Mouse (Mus musculus) hindbrain, postnatal 0 days (tissue): ENCODE results near the gene Rsbn1l. TPM values are rescaled to one million over a fixed set of nuclear protein-coding genes. Genes with fewer than 3 reads are reported as not detected.
A peak's percentile ranks its signal among the peaks of the same experiment; 100 is the strongest.

Source experiments
- ATAC-seq: fragments of 200-750 bp; cut with Nextera tagmentation; 2 replicates; pipeline ENCODE4 v1.8.0; 2017; ENCODE audit warnings: mild to moderate bottlenecking, moderate TSS enrichment, moderate library complexity
- DNase-seq: peaks from one replicate; pipeline ENCODE4 v3.0.0-alpha.2; 2015; ENCODE audit warnings: low spot score
- H3K27ac ChIP-seq: fragments of 300-500 bp; sonication (generic); 2 replicates; pipeline ENCODE4 v1.5.1; 2014; ENCODE audit warnings: mild to moderate bottlenecking
- H3K27me3 ChIP-seq: fragments of 300-500 bp; sonication (generic); 2 replicates; pipeline ENCODE4 v1.6.1; 2014; ENCODE audit warnings: low read length, mixed read lengths; ENCODE audit not compliant: insufficient read depth
- H3K36me3 ChIP-seq: fragments of 300-500 bp; sonication (generic); 2 replicates; pipeline ENCODE4 v1.6.1; 2014; ENCODE audit warnings: low read length, mixed read lengths; ENCODE audit not compliant: insufficient read depth
- H3K4me1 ChIP-seq: fragments of 300-500 bp; sonication (generic); 2 replicates; pipeline ENCODE4 v1.6.1; 2014; ENCODE audit warnings: antibody characterized with exemption, low read length, mixed read lengths; ENCODE audit not compliant: insufficient read depth
- H3K4me2 ChIP-seq: fragments of 300-500 bp; sonication (generic); 2 replicates; pipeline ENCODE4 v1.6.1; 2014; ENCODE audit warnings: low read depth, mild to moderate bottlenecking, low read length, moderate library complexity, mixed read lengths
- H3K4me3 ChIP-seq: fragments of 300-500 bp; sonication (generic); 2 replicates; pipeline ENCODE4 v1.5.1; 2014; ENCODE audit warnings: low read length
- H3K9ac ChIP-seq: fragments of 300-500 bp; sonication (generic); replicated peaks from 2 replicates; pipeline ENCODE4 v1.6.1; 2014; ENCODE audit warnings: mild to moderate bottlenecking, low read length, moderate library complexity, mixed read lengths
- H3K9me3 ChIP-seq: fragments of 300-500 bp; sonication (generic); 2 replicates; pipeline ENCODE4 v1.6.1; 2016; ENCODE audit warnings: low read length, mixed read lengths
- CTCF ChIP-seq: IDR thresholded peaks from 2 replicates; pipeline ENCODE4 v1.5.1; 2016; ENCODE audit warnings: antibody characterized with exemption, control low read depth, low read depth
- WGBS: fragments of 180-500 bp; shearing (Covaris S2); extraction: QIAGEN DNeasy Blood & Tissue Kit; methylation state at CpG from one replicate; pipeline ENCODE4 v1.1.7; 2014; 5-methylcytosine and 5-hydroxymethylcytosine counted together
- polyA plus RNA-seq: library from polyadenylated mRNA; unstranded; fragments of >200 nt; fragmentation: Nextera tagmentation; extraction: Ambion mirVana; gene quantifications from 2 replicates; pipeline ENCODE4 v1.2.1, GENCODE M21; 2015
- total RNA-seq: library from RNA; depleted of rRNA; stranded (reverse); fragments of >200 nt; gene quantifications from 2 replicates; pipeline ENCODE4 v1.2.3, GENCODE M21; 2014

The Rsbn1l gene
- total and polyA plus RNA-seq, 2 experiments from 2014 or later = 3.7 to 4.5 TPM

- 82% methylated on average over 4 of the region's 4 CpGs for WGBS
- Histone ChIP-seq H3K9ac (no peak overlapping the region), H3K4me1 (peaks cover 10% of the 10 kb centered on the region), H3K4me2 (peak overlapping the region; percentile 89), H3K27ac (no peak overlapping the region), H3K9me3 (no peaks in the 10 kb centered on the region), H3K36me3 (no peaks in the 10 kb centered on the region), H3K27me3 (no peaks in the 10 kb centered on the region), H3K4me3 (no peak overlapping the region)
- ATAC-seq (no peak), DNase-seq (no peak)
- TF ChIP-seq CTCF = no peak
Observed at GRCm38 (mm10) chr5:20884036-20884620, 72.1 kb downstream of the Rsbn1l start.

GRCm38 (mm10) chr5:20881915-20882800, 74.0 kb downstream of the Rsbn1l start, which contains the start of the genes Phtf2 and Tmem60:
Phtf2 (minus strand) TSS chr5:20882124.
Tmem60 (plus strand) TSS chr5:20882191.
- Histone ChIP-seq H3K4me3 (peak within 1 kb of the TSS; percentile 83), H3K36me3 (no peaks in the 10 kb centered on the region), H3K9ac (peak within 1 kb of the TSS; percentile 74), H3K27me3 (no peaks in the 10 kb centered on the region), H3K27ac (peak within 1 kb of the TSS; percentile 94), H3K9me3 (no peaks in the 10 kb centered on the region), H3K4me1 (peaks cover 10% of the 10 kb centered on the region), H3K4me2 (peak within 1 kb of the TSS; percentile 89)
- DNase-seq (peak; percentile 99), ATAC-seq (peak; percentile 99)
- no peak for TF ChIP-seq CTCF
- 2% methylated on average over 69 of the region's 94 CpGs for WGBS

- WGBS = 2% methylated on average over 48 of the region's 64 CpGs
- Histone ChIP-seq H3K4me3 (peak overlapping the region; percentile 83), H3K9me3 (no peaks in the 10 kb centered on the region), H3K9ac (peak overlapping the region; percentile 74), H3K4me1 (peaks cover 10% of the 10 kb centered on the region), H3K4me2 (peak overlapping the region; percentile 63), H3K36me3 (no peaks in the 10 kb centered on the region), H3K27me3 (no peaks in the 10 kb centered on the region), H3K27ac (peak overlapping the region; percentile 94)
- peak; percentile 15; the same call in 1 of the 2 replicates for TF ChIP-seq CTCF
- DNase-seq = peak; percentile 72
- no peak for ATAC-seq
Observed at GRCm38 (mm10) chr5:20880797-20881775, 75.1 kb downstream of the Rsbn1l start.

DNA sequence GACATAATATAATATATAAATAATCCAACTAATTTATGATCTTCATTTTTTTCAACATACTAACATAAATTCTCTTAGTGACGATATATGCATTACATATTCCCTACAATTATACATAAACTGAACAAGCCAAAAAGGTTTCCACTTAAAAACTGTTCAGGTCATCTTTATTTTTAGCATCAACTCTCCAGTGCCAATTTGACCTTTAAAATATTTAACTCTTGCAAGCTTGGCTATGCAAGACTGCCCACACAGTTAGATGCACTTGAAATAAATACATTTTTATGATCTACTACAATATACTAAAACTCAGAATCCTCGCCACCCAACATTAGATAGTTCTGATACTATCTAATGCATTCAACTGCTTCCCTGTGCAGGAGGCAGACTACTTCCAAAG, 75.8 kb downstream of the Rsbn1l start:
- H3K9ac ChIP-seq = no peak overlapping the region
- TF ChIP-seq CTCF = no peak
- H3K9me3 ChIP-seq = no peaks in the 10 kb centered on the region
- H3K27me3 ChIP-seq = no peaks in the 10 kb centered on the region
- 80% methylated on average over 2 of the region's 2 CpGs for WGBS
- H3K4me2 ChIP-seq = peak overlapping the region; percentile 63
- DNase-seq (no peak), ATAC-seq (no peak)
- no peaks in the 10 kb centered on the region for H3K36me3 ChIP-seq
- H3K27ac ChIP-seq = no peak overlapping the region
- H3K4me3 ChIP-seq = peak overlapping the region; percentile 83
- peaks cover 10% of the 10 kb centered on the region for H3K4me1 ChIP-seq

GRCm38 (mm10) chr5:20876934-20877426, 79.2 kb downstream of the Rsbn1l start:
- ATAC-seq = no peak

GRCm38 (mm10) chr5:20873146-20873545, 83.1 kb downstream of the Rsbn1l start:
- H3K4me2 ChIP-seq = no peak overlapping the region
- H3K27me3 ChIP-seq = no peaks in the 10 kb centered on the region
- no peak for TF ChIP-seq CTCF
- H3K4me1 ChIP-seq = no peaks in the 10 kb centered on the region
- ATAC-seq (no peak), DNase-seq (no peak)
- no peaks in the 10 kb centered on the region for H3K36me3 ChIP-seq
- no peaks in the 10 kb centered on the region for H3K9me3 ChIP-seq
- H3K4me3 ChIP-seq = no peak overlapping the region
- 92% methylated on average over 1 of the region's 1 CpGs for WGBS
- H3K27ac ChIP-seq = no peak overlapping the region
- no peak overlapping the region for H3K9ac ChIP-seq

More at GRCm38 (mm10) chr5:20876934-20877426, 79.2 kb downstream of the Rsbn1l start:
- no peak for DNase-seq
- Histone ChIP-seq H3K27ac (no peak overlapping the region), H3K36me3 (no peaks in the 10 kb centered on the region), H3K9me3 (no peaks in the 10 kb centered on the region), H3K4me2 (no peak overlapping the region), H3K4me1 (no peaks in the 10 kb centered on the region; the same call in 1 of the 2 replicates), H3K9ac (no peak overlapping the region), H3K27me3 (no peaks in the 10 kb centered on the region), H3K4me3 (no peak overlapping the region)
- TF ChIP-seq CTCF = no peak
- 71% methylated on average over 1 of the region's 1 CpGs for WGBS
